Mouse (Mus musculus) CD8-positive naive resting alpha-beta T cell, adult 57 days (primary cell): ENCODE results near the gene Larp1. TPM values are rescaled to one million over a fixed set of nuclear protein-coding genes. Genes with fewer than 3 reads are reported as not detected.

Experiments
- total RNA-seq: library from RNA; stranded (reverse); gene quantifications from one replicate; pipeline ENCODE4 v1.2.4, GENCODE M21; 2023

The Larp1 gene
- total RNA-seq = 122 TPM

DNA sequence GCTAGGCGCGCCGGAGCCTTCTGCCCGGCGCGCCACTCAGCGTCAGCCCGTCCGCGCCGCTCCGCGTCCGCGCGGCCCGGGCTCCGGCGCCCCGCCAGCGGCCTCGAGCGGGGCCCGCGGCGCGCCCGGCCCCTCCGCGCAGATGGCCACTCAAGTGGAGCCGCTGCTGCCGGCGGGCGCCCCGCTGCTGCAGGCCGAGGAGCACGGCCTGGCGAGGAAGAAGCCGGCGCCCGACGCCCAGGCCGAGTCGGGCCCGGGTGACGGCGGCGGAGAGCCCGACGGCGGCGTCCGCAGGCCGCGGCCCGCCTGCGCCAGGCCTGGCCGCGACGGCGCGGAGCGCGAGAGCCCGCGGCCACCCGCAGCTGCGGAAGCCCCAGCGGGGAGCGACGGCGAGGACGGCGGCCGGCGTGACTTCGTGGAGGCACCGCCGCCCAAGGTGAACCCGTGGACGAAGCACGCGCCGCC lies at the start of gene Larp1:
TSS of gene Larp1 (plus strand) at position 14 of the 465 bp plus-strand sequence.

GRCm38 (mm10) chr11:58093021-58093528 lies 84.2 kb downstream of the Larp1 start, which contains the start of gene Gm12248:
Gm12248 (minus strand) TSS chr11:58093134.

DNA sequence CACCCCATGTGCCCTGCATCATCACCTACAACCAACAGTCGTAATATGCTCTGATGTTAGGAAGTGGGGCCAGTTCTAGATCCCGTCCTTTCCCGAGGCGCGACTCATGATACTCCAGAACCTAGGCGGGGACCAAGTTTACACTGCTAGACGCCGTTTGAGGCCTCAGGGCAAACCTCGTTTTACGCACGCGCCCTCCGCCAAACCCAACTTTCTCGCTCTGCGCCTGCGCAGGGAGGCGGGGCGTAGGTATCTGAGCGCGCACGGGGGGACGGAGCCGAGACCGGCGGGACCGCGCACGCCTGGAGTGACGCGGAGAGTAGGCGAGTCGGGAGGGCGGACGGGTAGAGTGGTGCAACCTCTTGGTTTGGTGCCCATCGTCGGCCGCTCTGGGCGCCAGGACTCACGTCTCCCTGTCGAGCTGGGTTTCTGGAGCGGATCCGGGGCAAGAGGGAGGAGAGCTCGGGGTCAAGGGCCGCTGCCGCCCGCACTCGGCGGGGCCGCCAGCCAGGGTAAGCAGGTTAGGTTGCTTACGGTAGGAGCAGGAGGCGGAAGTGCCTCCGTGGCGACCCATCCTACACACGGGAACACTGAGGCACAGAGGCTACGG lies 94.9 kb downstream of the Larp1 start, which contains the start of gene Cnot8:
TSS of gene Cnot8 (plus strand) at position 457 of the 610 bp plus-strand sequence.

Other genes starting within 250 kb of the Larp1 start
- gene Sap30l, start 207.4 kb upstream of the Larp1 start, total RNA-seq = 30.4 TPM
- not detected for gene Hand1, start 176.2 kb upstream of the Larp1 start, total RNA-seq
- gene Gm12248, start 84.1 kb downstream of the Larp1 start, total RNA-seq = not detected
- 40.0 TPM for gene Cnot8, start 95.1 kb downstream of the Larp1 start, total RNA-seq
- gene Gemin5, start 159.5 kb downstream of the Larp1 start, total RNA-seq = 20.7 TPM
- 21.9 TPM for gene Mrpl22, start 162.6 kb downstream of the Larp1 start, total RNA-seq
- gene Igtp, start 190.5 kb downstream of the Larp1 start, total RNA-seq = 72.1 TPM
- gene Irgm2, start 190.6 kb downstream of the Larp1 start, total RNA-seq = 19.6 TPM